Mouse (Mus musculus) retina, adult 2 months (tissue): Measurements from ENCODE around the gene Olfr1170.

Experiments used
- DNase-seq: peaks from one replicate; pipeline ENCODE4 v3.0.0-alpha.2; 2012; ENCODE audit warnings: low read depth, low spot score

Gene Olfr1170

DNA sequence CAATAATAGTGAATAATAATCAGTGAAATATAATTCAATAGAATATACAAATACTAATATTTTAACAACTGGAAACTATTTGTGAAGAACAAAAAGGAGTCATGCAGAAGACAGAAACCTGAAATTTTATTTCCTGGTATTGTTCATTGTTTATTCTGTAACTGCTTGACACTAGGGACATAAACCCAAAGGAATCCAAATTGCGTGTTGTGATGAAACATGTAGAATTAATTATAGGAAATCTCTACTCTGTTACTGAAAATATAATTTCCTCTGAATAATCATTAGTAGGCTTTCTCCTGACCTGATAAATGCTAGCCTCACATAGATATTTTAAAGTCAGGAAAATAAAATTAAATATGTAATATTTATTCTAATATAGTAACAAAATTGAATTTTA, at the start of gene Olfr1170:
TSS of gene Olfr1170 (minus strand) at position 101 of the 400 bp plus-strand sequence.
- no peak for DNase-seq

DNA sequence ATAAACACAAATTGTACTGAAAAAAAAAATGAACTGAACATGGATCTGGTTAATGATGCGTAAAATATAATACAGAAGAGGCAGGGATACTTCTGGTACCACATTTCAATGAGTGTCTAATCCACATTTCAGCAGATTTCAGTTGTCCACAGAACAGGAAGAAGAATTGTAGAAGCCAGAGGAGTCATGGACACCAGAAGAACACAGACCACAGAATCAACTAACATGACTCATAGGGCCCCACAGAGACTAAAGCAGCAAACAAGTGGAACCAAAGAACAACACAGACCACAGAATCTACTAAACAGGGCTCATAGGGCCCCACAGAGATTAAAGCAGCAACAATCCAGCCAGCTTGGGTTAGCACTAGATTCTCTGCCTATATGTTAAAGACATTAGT, 7.3 kb downstream of the Olfr1170 start:
- DNase-seq = no peak

DNA sequence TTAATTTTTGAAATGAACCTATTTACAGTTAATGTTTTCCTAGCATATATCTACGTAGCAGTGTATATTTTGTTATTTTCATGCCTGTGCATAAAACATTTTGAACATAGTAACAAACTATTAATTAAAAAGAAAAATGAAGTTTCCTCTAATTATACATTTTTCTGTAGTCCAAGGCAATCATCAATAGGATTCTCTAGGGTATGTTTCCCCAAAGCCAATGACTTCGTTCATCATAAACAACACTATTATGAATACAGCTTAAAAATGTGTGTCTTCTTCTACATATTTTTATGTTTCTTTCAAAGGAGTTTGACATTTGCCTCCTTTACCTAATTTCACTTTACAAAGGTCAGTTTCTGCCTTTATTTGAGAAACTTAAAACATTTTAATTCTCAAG, 46.6 kb downstream of the Olfr1170 start, which contains the start of gene Olfr1168:
TSS of gene Olfr1168 (plus strand) at position 301 of the 400 bp plus-strand sequence.
- DNase-seq = no peak
